ENCODE assay signal across 7 mouse cellular contexts in the genomic region with DNA sequence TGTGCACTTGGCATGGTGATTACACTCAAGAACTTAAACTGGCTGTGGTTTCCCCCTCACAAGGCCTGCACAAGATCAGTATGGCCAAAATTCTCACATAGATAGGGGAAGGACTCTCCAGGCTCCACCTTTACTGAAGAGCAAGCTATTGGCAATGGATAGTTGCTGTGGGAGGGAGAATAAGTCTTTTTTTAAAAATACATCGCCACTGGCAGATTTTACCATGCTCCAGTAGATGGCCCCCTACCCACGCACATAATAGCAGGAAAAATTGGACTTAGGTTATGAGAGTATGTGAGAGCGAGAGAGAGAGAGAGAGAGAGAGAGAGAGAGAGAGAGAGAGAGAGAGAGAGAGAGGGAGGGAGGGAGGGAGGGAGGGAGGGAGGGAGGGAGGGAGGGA. TPM values are rescaled to one million over a fixed set of nuclear protein-coding genes. Genes with fewer than 3 reads are reported as not detected.
DNase-seq lines count a peak whose midpoint lies in the region; ATAC-seq and TF ChIP-seq lines count a peak whose summit lies in the region.

No protein-coding gene starts in this region.

- H3K9me3 ChIP-seq in hindbrain, embryonic 10.5 days = no peaks in the 10 kb centered on the region
- no peaks in the 10 kb centered on the region for H3K9me3 ChIP-seq in hindbrain, embryonic 12.5 days (replicated peaks)

- no peak overlapping the region for H3K4me3 ChIP-seq in hindbrain, embryonic 10.5 days
- H3K4me3 ChIP-seq in hindbrain, embryonic 12.5 days = no peak overlapping the region

- H3K36me3 ChIP-seq in hindbrain, embryonic 10.5 days = 0 out of 2 replicates have a peak, but pooled peaks cover 6% of the 10 kb centered on the region
- H3K36me3 ChIP-seq in hindbrain, embryonic 12.5 days = 0 out of 2 replicates have a peak, but pooled peaks cover 3% of the 10 kb centered on the region

- H3K4me2 ChIP-seq in hindbrain, embryonic 12.5 days (replicated peaks) = no peak overlapping the region

- no peaks in the 10 kb centered on the region for H3K4me1 ChIP-seq in hindbrain, embryonic 10.5 days (replicated peaks)
- H3K4me1 ChIP-seq in hindbrain, embryonic 12.5 days = no peaks in the 10 kb centered on the region

- ATAC-seq in hindbrain, embryonic 12.5 days (ENCODE audit: low FRiP score) = no peak

- WGBS in hindbrain, embryonic 10.5 days = 22% methylated on average over 3 of the region's 3 CpGs
- WGBS in hindbrain, embryonic 12.5 days = 21% methylated on average over 2 of the region's 3 CpGs

- peak; percentile 44; the same call in 1 of the 2 replicates for TF ChIP-seq CTCF in brain, embryonic 14.5 days (IDR thresholded peaks at IDR 0.05; ENCODE audit: borderline replicate concordance, extremely low read depth, insufficient read depth, insufficient read length)

- no peak overlapping the region for H3K9ac ChIP-seq in hindbrain, embryonic 12.5 days

- no peak overlapping the region for H3K27ac ChIP-seq in hindbrain, embryonic 10.5 days
- no peak overlapping the region for H3K27ac ChIP-seq in hindbrain, embryonic 12.5 days

- no peak for TF ChIP-seq POLR2A in brain, embryonic 14.5 days (IDR thresholded peaks at IDR 0.05; ENCODE audit: borderline replicate concordance, extremely low read depth, insufficient read depth, insufficient read length, poor library complexity, severe bottlenecking)

- DNase-seq in hindbrain, embryonic 10.5 days (ENCODE audit: low spot score) = peak; percentile 4
- peak; percentile 8 for DNase-seq in lung, postnatal 10 days
- DNase-seq in lung, adult 18-20 months = no peak
- peak; percentile 75 for DNase-seq in brain, embryonic 14.5 days (ENCODE audit: low read depth)
- peak; percentile 49 for DNase-seq in retina, embryonic 14.5 days (ENCODE audit: low spot score)
- DNase-seq in natural killer cell, adult 2 months (ENCODE audit: low spot score in 2 of 2) = no peak

- H3K27me3 ChIP-seq in hindbrain, embryonic 10.5 days (ENCODE audit: insufficient read depth, poor library complexity, severe bottlenecking) = peaks cover 61% of the 10 kb centered on the region
- peaks cover 35% of the 10 kb centered on the region for H3K27me3 ChIP-seq in hindbrain, embryonic 12.5 days

RNA-seq across cellular contexts. Expression of a gene that starts 4.7 kb away (rescaled TPM):
- 28.3 and 47.5 TPM in 2 replicates for polyA plus RNA-seq in hindbrain, embryonic 10.5 days (2016; fragmentation: Nextera tagmentation; extraction: Ambion mirVana)
- 90.3 and 92.9 TPM in 2 replicates for polyA plus RNA-seq in hindbrain, embryonic 12.5 days (2016; fragmentation: Nextera tagmentation; extraction: Ambion mirVana)
- 118 and 144 TPM in 2 replicates for polyA plus RNA-seq in brain, embryonic 14.5 days (2012; rRNA removed)

RNA-seq across cellular contexts. Expression of a gene that starts 45.3 kb away (rescaled TPM):
- polyA plus RNA-seq in hindbrain, embryonic 10.5 days (2016; fragmentation: Nextera tagmentation; extraction: Ambion mirVana) = 63.6 and 76.6 TPM in 2 replicates
- 45.6 and 51.5 TPM in 2 replicates for polyA plus RNA-seq in hindbrain, embryonic 12.5 days (2016; fragmentation: Nextera tagmentation; extraction: Ambion mirVana)
- polyA plus RNA-seq in brain, embryonic 14.5 days (2012; rRNA removed) = 12.5 and 12.9 TPM in 2 replicates

Comparison
In these comparisons a context has a peak if more than half of its experiments do, and no peak if none do; other contexts are left out.
1. DNase-seq: peak in hindbrain, embryonic 10.5 days (single experiment), lung, postnatal 10 days (single experiment), brain, embryonic 14.5 days (single experiment) and retina, embryonic 14.5 days (single experiment); none in lung, adult 18-20 months (0 of 2) and natural killer cell, adult 2 months (0 of 2).